Comparison of ENCODE assay signal across 22 mouse cellular contexts in the genomic region with DNA sequence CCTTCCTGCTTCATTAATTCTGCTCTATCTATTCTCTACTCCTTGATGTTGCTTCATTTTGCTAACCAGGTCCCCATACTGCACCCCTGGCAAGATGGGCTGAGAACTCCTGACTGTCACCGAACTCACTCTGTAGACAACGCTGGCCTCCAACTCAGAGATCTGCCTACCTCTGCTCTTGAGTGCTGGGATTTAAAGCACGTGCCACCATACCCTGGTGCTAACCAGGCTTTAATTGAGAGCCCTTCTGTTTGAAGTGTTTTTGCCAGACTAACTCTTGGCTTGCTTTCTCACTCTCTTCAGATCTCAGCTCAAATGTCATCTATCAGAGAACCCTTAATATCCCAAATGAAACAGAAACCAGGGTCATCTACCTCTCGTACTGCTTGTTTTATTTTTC.
"Had no signal": no experiment of that assay in that cellular context is flagged by ENCODE, and none has a peak within 500 bp of the region (broad histone marks: within the 10 kb centered on the region; RNA-seq: fewer than 3 reads in every experiment).

No protein-coding gene starts in this region.

- H3K4me3 ChIP-seq: forebrain, embryonic 15.5 days; heart, adult 2 months; heart, embryonic 13.5 days; heart, embryonic 15.5 days; hindbrain, embryonic 13.5 days; hindbrain, embryonic 15.5 days; limb, embryonic 13.5 days; limb, embryonic 15.5 days had no signal

- H3K27ac ChIP-seq: forebrain, embryonic 15.5 days; heart, adult 2 months; heart, embryonic 13.5 days; heart, embryonic 15.5 days; hindbrain, embryonic 13.5 days; hindbrain, embryonic 15.5 days; hindbrain, postnatal 0 days; kidney, postnatal 0 days; limb, embryonic 13.5 days; limb, embryonic 15.5 days had no signal

- H3K27me3 ChIP-seq: forebrain, embryonic 15.5 days; heart, embryonic 13.5 days; heart, embryonic 15.5 days; hindbrain, embryonic 13.5 days; hindbrain, embryonic 15.5 days; limb, embryonic 13.5 days; limb, embryonic 15.5 days had no signal

- H3K4me1 ChIP-seq: forebrain, embryonic 15.5 days; heart, embryonic 15.5 days; hindbrain, embryonic 13.5 days; hindbrain, embryonic 15.5 days; limb, embryonic 13.5 days; limb, embryonic 15.5 days had no signal

- DNase-seq: forebrain, postnatal 0 days; gastrocnemius, postnatal 10 days; gastrocnemius, postnatal 36 days; heart, adult 2 months; heart, postnatal 14 days; heart, postnatal 36 days; kidney, adult 11 months; kidney, adult 8-10 months; kidney, postnatal 14 days; kidney, postnatal 36 days; layer of hippocampus, adult 9-11 months; layer of hippocampus, postnatal 36 days; left cerebral cortex, postnatal 4 days had no signal
